Mouse (Mus musculus): Measurements from ENCODE around the gene Slc4a3. TPM values are rescaled to one million over a fixed set of nuclear protein-coding genes. Genes with fewer than 3 reads are reported as not detected.

Gene Slc4a3
- polyA plus RNA-seq, 1 experiment from 2014 or later = 15.4 TPM

DNA sequence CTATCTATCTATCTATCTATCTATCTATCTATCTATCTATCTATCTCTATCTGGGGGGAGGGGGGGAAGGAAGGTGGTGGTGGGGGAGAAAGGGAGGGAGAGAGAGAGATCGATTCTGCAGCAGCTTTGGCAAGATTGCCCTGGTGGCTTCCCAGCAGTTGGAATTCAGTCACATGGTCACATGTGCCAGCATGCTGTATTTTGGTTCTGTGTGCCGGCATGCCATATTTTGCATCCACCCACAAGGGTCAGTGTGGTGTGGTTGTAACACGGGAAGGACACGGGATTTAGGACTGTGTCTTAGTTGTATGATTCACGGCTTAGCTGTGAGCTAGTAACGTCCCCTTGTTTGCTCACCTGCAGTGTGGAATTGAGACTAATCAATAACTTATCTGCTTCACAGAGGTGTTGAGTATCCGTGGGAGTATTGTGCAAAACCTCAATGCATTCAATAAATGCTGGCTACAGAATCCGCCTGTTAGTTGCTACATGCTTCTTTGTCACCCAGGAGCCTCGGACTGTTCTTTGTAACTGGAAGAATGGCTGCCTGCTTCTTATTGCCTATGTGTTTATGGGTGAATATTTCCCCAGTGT, 7.4 kb upstream of the Slc4a3 start:
- Histone ChIP-seq H3K4me3 (replicated peaks; ENCODE audit: low read length) (no peak overlapping the region), H3K27ac (ENCODE audit: low read length) (no peak overlapping the region), H3K36me3 (ENCODE audit: control insufficient read depth, insufficient read depth, low read length) (peaks cover 3% of the 10 kb centered on the region; the same call in 1 of the 2 replicates), H3K9me3 (replicated peaks; ENCODE audit: control insufficient read depth, low read length) (no peaks in the 10 kb centered on the region), H3K27me3 (ENCODE audit: control insufficient read depth, insufficient read depth, low read length) (no peaks in the 10 kb centered on the region), H3K4me1 (ENCODE audit: control insufficient read depth, insufficient read depth, low read length) (no peaks in the 10 kb centered on the region), H3K4me2 (ENCODE audit: low read depth, low read length) (no peak overlapping the region), H3K9ac (ENCODE audit: low read length) (no peak overlapping the region)
- WGBS = 59% methylated on average over 9 of the region's 9 CpGs
- ATAC-seq (ENCODE audit: insufficient read depth, low FRiP score) = no peak

DNA sequence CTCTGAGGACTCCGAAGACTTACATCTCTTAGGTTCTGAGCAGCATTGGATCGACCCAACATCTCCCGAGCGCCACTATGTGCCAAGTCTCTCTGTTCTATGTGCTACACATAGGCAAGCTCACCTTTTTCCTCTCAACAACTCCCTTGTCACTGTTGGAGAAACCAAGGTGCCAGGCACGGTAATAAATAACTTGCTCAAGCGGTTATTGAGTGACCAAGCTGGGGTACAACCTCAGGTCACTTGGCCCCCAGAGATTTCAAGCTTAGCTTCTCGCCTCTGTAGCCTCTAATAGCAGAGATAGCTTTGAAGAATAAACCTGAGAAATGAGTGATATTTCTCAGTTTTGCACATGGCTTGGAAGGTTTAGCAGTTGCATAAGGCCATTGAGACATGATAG, 4.6 kb upstream of the Slc4a3 start:
- 87% methylated on average over 7 of the region's 7 CpGs for WGBS
- H3K9me3 ChIP-seq (replicated peaks; ENCODE audit: control insufficient read depth, low read length) = no peaks in the 10 kb centered on the region
- peaks cover 2% of the 10 kb centered on the region; the same call in 1 of the 2 replicates for H3K36me3 ChIP-seq (ENCODE audit: control insufficient read depth, insufficient read depth, low read length)
- H3K27ac ChIP-seq (ENCODE audit: low read length) = no peak overlapping the region
- no peaks in the 10 kb centered on the region for H3K27me3 ChIP-seq (ENCODE audit: control insufficient read depth, insufficient read depth, low read length)
- H3K9ac ChIP-seq (ENCODE audit: low read length) = no peak overlapping the region
- no peak overlapping the region for H3K4me2 ChIP-seq (ENCODE audit: low read depth, low read length)
- ATAC-seq (ENCODE audit: insufficient read depth, low FRiP score) = no peak
- H3K4me3 ChIP-seq (replicated peaks; ENCODE audit: low read length) = no peak overlapping the region
- H3K4me1 ChIP-seq (ENCODE audit: control insufficient read depth, insufficient read depth, low read length) = 0 out of 2 replicates have a peak, but pooled peaks cover 4% of the 10 kb centered on the region

DNA sequence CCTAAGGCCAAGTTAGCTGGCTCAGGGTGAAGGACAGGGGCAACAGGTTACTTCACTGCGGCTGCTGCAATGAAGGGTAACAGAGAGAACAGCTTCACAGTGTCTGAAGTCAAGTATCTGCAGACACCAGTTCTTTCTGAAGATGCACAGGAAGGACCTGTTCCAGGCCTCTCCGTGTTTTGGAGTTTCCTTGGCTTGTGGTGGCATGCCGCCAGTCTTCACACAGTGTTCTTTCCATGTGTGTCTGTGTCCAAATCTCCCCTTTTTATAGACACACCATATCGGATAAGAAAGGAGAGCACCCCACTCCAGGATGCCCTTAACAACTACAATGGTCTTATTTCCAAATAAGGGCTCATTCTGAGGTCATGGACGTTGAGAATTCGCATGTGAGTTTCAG, 1.7 kb upstream of the Slc4a3 start:
- Histone ChIP-seq H3K4me3 (replicated peaks; ENCODE audit: low read length) (no peak overlapping the region), H3K4me2 (ENCODE audit: low read depth, low read length) (no peak overlapping the region), H3K27ac (ENCODE audit: low read length) (no peak overlapping the region), H3K9ac (ENCODE audit: low read length) (no peak overlapping the region), H3K27me3 (ENCODE audit: control insufficient read depth, insufficient read depth, low read length) (no peaks in the 10 kb centered on the region), H3K4me1 (ENCODE audit: control insufficient read depth, insufficient read depth, low read length) (peaks cover 9% of the 10 kb centered on the region; the same call in 1 of the 2 replicates), H3K36me3 (ENCODE audit: control insufficient read depth, insufficient read depth, low read length) (no peaks in the 10 kb centered on the region), H3K9me3 (replicated peaks; ENCODE audit: control insufficient read depth, low read length) (no peaks in the 10 kb centered on the region)
- ATAC-seq (ENCODE audit: insufficient read depth, low FRiP score) = no peak
- WGBS = 89% methylated on average over 6 of the region's 6 CpGs

DNA sequence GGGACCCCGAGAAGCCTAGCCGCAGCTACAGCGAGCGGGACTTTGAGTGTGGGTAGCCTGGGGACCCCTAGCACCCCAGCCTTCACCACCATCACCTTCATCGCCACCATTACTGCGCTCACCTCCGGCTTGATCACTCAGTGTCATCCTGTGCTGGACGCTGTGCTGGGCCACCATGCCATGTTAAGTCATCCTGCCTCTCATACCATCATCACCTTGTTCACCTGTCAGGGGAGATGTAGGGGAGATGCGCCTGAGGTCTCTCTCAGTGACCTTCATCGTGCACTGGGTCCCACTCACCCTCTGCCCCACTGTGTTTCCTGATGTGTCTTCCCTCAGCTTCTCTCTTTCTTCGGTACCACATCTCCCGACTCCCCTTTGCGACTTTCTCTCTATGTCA, 1.3 kb downstream of the Slc4a3 start:
- WGBS = 91% methylated on average over 13 of the region's 13 CpGs
- Histone ChIP-seq H3K36me3 (ENCODE audit: control insufficient read depth, insufficient read depth, low read length) (no peaks in the 10 kb centered on the region; the same call in 1 of the 2 replicates), H3K4me2 (ENCODE audit: low read depth, low read length) (no peak overlapping the region), H3K9me3 (replicated peaks; ENCODE audit: control insufficient read depth, low read length) (no peaks in the 10 kb centered on the region), H3K27ac (ENCODE audit: low read length) (no peak overlapping the region), H3K9ac (ENCODE audit: low read length) (peak overlapping the region; percentile 81; the same call in 1 of the 2 replicates), H3K27me3 (ENCODE audit: control insufficient read depth, insufficient read depth, low read length) (no peaks in the 10 kb centered on the region), H3K4me3 (replicated peaks; ENCODE audit: low read length) (no peak overlapping the region), H3K4me1 (ENCODE audit: control insufficient read depth, insufficient read depth, low read length) (peaks cover 9% of the 10 kb centered on the region; the same call in 1 of the 2 replicates)
- ATAC-seq (ENCODE audit: insufficient read depth, low FRiP score) = no peak

DNA sequence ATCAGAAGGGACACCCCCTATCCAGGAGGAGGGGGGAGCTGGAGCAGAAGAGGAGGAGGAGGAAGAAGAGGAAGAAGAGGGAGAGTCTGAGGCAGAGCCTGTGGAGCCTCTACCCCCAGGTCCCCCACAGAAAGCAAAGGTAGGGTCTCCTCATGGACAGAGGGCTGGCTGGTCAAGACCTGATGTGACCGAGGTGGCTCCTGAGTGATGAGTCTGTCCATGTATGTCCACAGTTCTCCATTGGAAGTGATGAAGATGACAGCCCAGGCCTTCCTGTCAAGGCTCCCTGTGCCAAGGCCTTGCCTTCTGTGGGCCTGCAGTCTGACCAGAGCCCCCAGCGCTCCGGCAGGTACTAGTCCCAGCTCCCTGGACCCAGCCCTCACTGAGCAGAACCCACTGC, 2.0 kb downstream of the Slc4a3 start:
- no peak overlapping the region for H3K4me3 ChIP-seq (replicated peaks; ENCODE audit: low read length)
- H3K4me2 ChIP-seq (ENCODE audit: low read depth, low read length) = no peak overlapping the region
- H3K4me1 ChIP-seq (ENCODE audit: control insufficient read depth, insufficient read depth, low read length) = peaks cover 9% of the 10 kb centered on the region; the same call in 1 of the 2 replicates
- no peaks in the 10 kb centered on the region; the same call in 1 of the 2 replicates for H3K36me3 ChIP-seq (ENCODE audit: control insufficient read depth, insufficient read depth, low read length)
- ATAC-seq (ENCODE audit: insufficient read depth, low FRiP score) = no peak
- H3K27me3 ChIP-seq (ENCODE audit: control insufficient read depth, insufficient read depth, low read length) = no peaks in the 10 kb centered on the region
- 92% methylated on average over 3 of the region's 3 CpGs for WGBS
- H3K27ac ChIP-seq (ENCODE audit: low read length) = no peak overlapping the region
- H3K9ac ChIP-seq (ENCODE audit: low read length) = 0 out of 2 replicates have a peak overlapping the region, but pooled peaks have one; percentile 9
- H3K9me3 ChIP-seq (replicated peaks; ENCODE audit: control insufficient read depth, low read length) = no peaks in the 10 kb centered on the region

DNA sequence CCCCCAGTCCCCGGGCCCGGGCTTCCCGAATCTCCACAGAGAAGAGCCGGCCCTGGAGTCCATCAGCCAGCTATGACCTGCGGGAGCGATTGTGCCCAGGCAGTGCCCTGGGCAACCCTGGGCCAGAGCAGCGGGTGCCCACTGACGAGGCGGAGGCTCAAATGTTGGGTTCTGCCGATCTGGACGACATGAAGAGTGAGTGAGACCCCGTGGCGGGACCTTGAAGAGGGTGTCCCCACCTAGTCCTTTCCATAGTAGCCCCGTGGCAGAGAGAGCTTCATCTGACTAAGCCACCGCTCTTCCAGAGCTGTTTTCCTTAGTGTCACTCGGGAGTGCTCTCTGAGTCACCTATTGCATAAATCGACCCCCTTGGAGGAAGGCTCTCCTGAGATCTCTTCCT, 2.8 kb downstream of the Slc4a3 start:
- no peaks in the 10 kb centered on the region for H3K9me3 ChIP-seq (replicated peaks; ENCODE audit: control insufficient read depth, low read length)
- no peaks in the 10 kb centered on the region for H3K27me3 ChIP-seq (ENCODE audit: control insufficient read depth, insufficient read depth, low read length)
- no peak overlapping the region for H3K4me3 ChIP-seq (replicated peaks; ENCODE audit: low read length)
- H3K27ac ChIP-seq (ENCODE audit: low read length) = no peak overlapping the region
- peaks cover 9% of the 10 kb centered on the region; the same call in 1 of the 2 replicates for H3K4me1 ChIP-seq (ENCODE audit: control insufficient read depth, insufficient read depth, low read length)
- H3K9ac ChIP-seq (ENCODE audit: low read length) = no peak overlapping the region
- ATAC-seq (ENCODE audit: insufficient read depth, low FRiP score) = no peak
- no peaks in the 10 kb centered on the region; the same call in 1 of the 2 replicates for H3K36me3 ChIP-seq (ENCODE audit: control insufficient read depth, insufficient read depth, low read length)
- 88% methylated on average over 17 of the region's 17 CpGs for WGBS
- H3K4me2 ChIP-seq (ENCODE audit: low read depth, low read length) = no peak overlapping the region

DNA sequence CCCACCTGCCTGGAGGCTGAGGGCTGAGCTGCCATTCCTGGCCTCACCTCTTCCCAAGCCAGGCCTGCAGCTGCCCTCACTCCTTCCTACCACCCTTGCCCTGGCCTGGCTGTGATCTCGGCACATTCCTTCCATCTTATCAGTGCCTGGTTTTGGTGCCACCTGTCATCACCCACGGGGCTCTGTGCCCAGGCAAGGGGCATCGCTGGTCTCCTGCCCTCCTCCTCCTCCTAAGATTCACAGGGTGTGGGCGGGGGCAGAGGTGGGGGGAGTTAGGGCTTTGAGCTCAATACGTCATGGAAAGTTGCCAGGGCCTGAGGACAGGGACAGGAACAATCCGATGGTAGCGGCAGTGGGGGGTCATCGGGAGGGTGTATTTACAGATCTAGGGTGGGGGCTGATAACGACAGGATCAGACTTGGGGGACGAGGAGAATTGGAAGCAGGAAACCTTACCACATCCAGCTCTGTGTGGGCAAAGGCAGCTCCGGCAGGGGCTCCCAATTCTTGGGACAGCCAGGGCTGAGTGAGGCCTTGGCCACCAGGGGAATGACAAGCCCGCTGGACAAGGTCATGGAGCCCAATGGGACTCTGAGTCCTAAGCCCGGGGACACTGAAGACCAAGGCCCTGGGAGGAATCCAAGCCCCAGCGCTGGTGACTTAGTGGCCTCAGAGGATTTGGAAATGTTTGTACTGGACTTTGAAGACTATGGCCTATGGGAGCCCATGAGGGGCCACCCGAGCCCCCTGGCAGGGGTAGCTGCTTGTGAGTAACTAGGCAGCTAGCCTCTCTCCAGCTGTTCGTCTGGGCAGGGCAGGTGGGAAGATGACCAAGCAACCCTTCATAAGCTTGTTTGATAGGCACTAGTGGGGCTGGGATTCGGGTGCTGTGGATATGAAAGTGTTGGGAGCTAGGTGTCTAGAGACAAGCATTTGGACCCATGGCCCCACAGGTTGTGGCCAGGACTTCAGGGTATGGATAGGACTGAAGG, 3.5 kb downstream of the Slc4a3 start:
- Histone ChIP-seq H3K4me2 (ENCODE audit: low read depth, low read length) (no peak overlapping the region), H3K9ac (ENCODE audit: low read length) (no peak overlapping the region), H3K27me3 (ENCODE audit: control insufficient read depth, insufficient read depth, low read length) (no peaks in the 10 kb centered on the region), H3K4me1 (ENCODE audit: control insufficient read depth, insufficient read depth, low read length) (peaks cover 9% of the 10 kb centered on the region; the same call in 1 of the 2 replicates), H3K36me3 (ENCODE audit: control insufficient read depth, insufficient read depth, low read length) (no peaks in the 10 kb centered on the region; the same call in 1 of the 2 replicates), H3K4me3 (replicated peaks; ENCODE audit: low read length) (no peak overlapping the region), H3K27ac (ENCODE audit: low read length) (no peak overlapping the region), H3K9me3 (replicated peaks; ENCODE audit: control insufficient read depth, low read length) (no peaks in the 10 kb centered on the region)
- WGBS = 68% methylated on average over 17 of the region's 17 CpGs
- no peak for ATAC-seq (ENCODE audit: insufficient read depth, low FRiP score)

DNA sequence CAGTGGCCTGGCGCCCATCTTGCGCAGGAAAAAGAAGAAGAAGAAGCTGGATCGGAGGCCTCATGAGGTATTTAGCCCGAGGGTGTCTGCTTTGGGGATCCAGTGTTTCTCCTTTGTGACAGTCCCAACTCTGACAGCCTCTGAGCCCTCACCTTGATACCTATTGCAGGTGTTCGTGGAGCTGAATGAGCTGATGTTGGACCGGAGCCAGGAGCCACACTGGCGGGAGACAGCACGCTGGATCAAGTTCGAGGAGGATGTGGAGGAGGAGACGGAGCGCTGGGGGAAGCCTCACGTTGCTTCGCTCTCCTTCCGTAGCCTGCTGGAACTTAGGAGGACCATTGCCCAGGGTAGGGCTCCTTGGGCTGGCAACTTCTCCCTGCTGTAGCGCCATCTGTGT, 4.5 kb downstream of the Slc4a3 start:
- H3K9ac ChIP-seq (ENCODE audit: low read length) = no peak overlapping the region
- no peak overlapping the region for H3K4me3 ChIP-seq (replicated peaks; ENCODE audit: low read length)
- H3K4me2 ChIP-seq (ENCODE audit: low read depth, low read length) = no peak overlapping the region
- peaks cover 9% of the 10 kb centered on the region; the same call in 1 of the 2 replicates for H3K4me1 ChIP-seq (ENCODE audit: control insufficient read depth, insufficient read depth, low read length)
- H3K36me3 ChIP-seq (ENCODE audit: control insufficient read depth, insufficient read depth, low read length) = no peaks in the 10 kb centered on the region; the same call in 1 of the 2 replicates
- no peak overlapping the region for H3K27ac ChIP-seq (ENCODE audit: low read length)
- no peaks in the 10 kb centered on the region for H3K27me3 ChIP-seq (ENCODE audit: control insufficient read depth, insufficient read depth, low read length)
- no peaks in the 10 kb centered on the region for H3K9me3 ChIP-seq (replicated peaks; ENCODE audit: control insufficient read depth, low read length)
- ATAC-seq (ENCODE audit: insufficient read depth, low FRiP score) = no peak
- WGBS = 75% methylated on average over 15 of the region's 15 CpGs

DNA sequence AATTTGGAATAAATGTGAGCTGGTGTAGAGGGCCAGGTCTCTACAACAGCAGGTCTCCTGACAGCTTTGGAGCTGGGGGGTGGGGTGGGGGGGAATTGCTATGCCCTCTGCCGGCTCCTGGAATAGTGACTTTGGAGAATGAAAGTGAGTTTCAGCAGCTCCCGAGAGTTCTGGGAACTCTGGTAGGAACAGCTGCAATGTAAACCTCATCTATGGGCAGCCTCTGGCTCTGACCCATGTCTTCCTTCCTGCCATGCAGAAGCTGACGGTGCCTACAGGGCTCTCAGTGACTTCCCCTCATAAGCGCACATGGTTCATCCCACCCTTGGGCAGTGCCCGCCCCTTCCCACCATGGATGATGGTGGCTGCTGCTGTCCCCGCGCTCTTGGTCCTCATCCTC, 9.6 kb downstream of the Slc4a3 start:
- Histone ChIP-seq H3K4me3 (replicated peaks; ENCODE audit: low read length) (no peak overlapping the region), H3K9me3 (replicated peaks; ENCODE audit: control insufficient read depth, low read length) (no peaks in the 10 kb centered on the region), H3K4me1 (ENCODE audit: control insufficient read depth, insufficient read depth, low read length) (peaks cover 10% of the 10 kb centered on the region), H3K9ac (ENCODE audit: low read length) (no peak overlapping the region), H3K4me2 (ENCODE audit: low read depth, low read length) (no peak overlapping the region), H3K36me3 (ENCODE audit: control insufficient read depth, insufficient read depth, low read length) (peaks cover 5% of the 10 kb centered on the region; the same call in 1 of the 2 replicates), H3K27ac (ENCODE audit: low read length) (no peak overlapping the region), H3K27me3 (ENCODE audit: control insufficient read depth, insufficient read depth, low read length) (no peaks in the 10 kb centered on the region)
- WGBS = 79% methylated on average over 7 of the region's 7 CpGs
- ATAC-seq (ENCODE audit: insufficient read depth, low FRiP score) = no peak
